In the genomic region with DNA sequence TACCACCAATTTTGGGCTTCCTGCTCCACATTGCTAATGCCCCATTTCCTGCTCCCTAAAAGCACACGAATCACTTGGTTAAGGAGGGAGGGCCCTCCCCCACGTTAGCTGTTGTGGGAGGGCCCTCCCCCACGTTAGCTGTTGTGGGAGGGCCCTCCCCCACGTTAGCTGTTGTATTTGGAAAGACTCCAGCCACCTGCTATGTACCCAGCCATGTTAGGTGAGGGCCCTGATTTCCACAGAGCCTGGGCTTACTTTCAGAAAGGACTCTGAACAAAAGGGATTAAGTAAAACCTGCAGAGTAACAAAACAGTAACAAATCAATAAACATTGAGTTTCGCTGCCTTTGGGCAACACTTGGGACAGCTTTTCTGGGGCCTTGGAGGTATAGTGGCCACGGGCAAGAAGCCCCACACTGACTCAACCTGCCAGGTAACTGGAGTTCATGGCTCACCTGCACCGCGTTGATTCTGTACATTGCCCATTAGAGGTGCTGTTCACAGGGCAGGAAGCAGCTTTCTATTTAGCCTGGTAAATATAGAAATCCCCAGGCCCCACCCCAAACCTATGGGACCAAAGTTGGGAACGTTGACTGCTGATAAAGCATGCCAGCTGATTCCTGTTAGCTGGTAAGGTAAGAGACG, we compare ENCODE assay signal across 8 mouse cellular contexts.
A peak's percentile ranks its signal among the peaks of the same experiment; 100 is the strongest.
DNase-seq lines count a peak whose midpoint lies in the region; TF ChIP-seq lines count a peak whose summit lies in the region.

No protein-coding gene starts in this region.

- 45% methylated on average over 10 of the region's 10 CpGs for WGBS in heart, adult 2 months
- 9% methylated on average over 10 of the region's 10 CpGs for WGBS in spleen, adult 2 months
- 48% methylated on average over 10 of the region's 10 CpGs for WGBS in limb, embryonic 10.5 days

- no peaks in the 10 kb centered on the region; the same call in none of the 2 replicates for H3K36me3 ChIP-seq in heart, adult 2 months (ENCODE audit: control insufficient read depth, insufficient read depth, low read length)
- H3K36me3 ChIP-seq in spleen, adult 2 months (ENCODE audit: control insufficient read depth, insufficient read depth, low read length) = peaks cover 5% of the 10 kb centered on the region
- no peaks in the 10 kb centered on the region for H3K36me3 ChIP-seq in limb, embryonic 10.5 days

- H3K27me3 ChIP-seq in heart, adult 2 months (ENCODE audit: control insufficient read depth, insufficient read depth, low read length) = no peaks in the 10 kb centered on the region
- H3K27me3 ChIP-seq in spleen, adult 2 months (ENCODE audit: control insufficient read depth, insufficient read depth, low read length) = no peaks in the 10 kb centered on the region
- no peaks in the 10 kb centered on the region for H3K27me3 ChIP-seq in limb, embryonic 10.5 days (ENCODE audit: low read depth, poor library complexity, severe bottlenecking)

- no peak for TF ChIP-seq CTCF in heart, adult 2 months (IDR thresholded peaks at IDR 0.05)
- TF ChIP-seq CTCF in spleen, adult 2 months (IDR thresholded peaks at IDR 0.05; ENCODE audit: extremely low read depth, insufficient read depth, insufficient read length, insufficient replicate concordance) = no peak

- no peak overlapping the region for H3K4me3 ChIP-seq in heart, adult 2 months
- peak overlapping the region; percentile 19; the same call in 1 of the 2 replicates for H3K4me3 ChIP-seq in spleen, adult 2 months (ENCODE audit: extremely low read depth, insufficient read depth, insufficient read length)
- H3K4me3 ChIP-seq in limb, embryonic 10.5 days = no peak overlapping the region

- no peaks in the 10 kb centered on the region for H3K9me3 ChIP-seq in limb, embryonic 10.5 days (replicated peaks)

- H3K4me1 ChIP-seq in heart, adult 2 months (ENCODE audit: control insufficient read depth, insufficient read depth, low read length) = peaks cover 17% of the 10 kb centered on the region
- peaks cover 45% of the 10 kb centered on the region for H3K4me1 ChIP-seq in spleen, adult 2 months (ENCODE audit: control insufficient read depth, insufficient read depth, insufficient read length)
- H3K4me1 ChIP-seq in limb, embryonic 10.5 days = peaks cover 15% of the 10 kb centered on the region

- no peak for TF ChIP-seq EP300 in heart, adult 2 months (IDR thresholded peaks at IDR 0.05; ENCODE audit: insufficient read depth, low read depth, low read length)

- no peak for DNase-seq in heart, adult 2 months
- no peak for DNase-seq in heart, postnatal 4 days
- DNase-seq in spleen, adult 2 months (ENCODE audit: low read depth in 1 of 2, low spot score in 2 of 2) = no peak
- DNase-seq in spleen, adult 18-20 months = no peak
- DNase-seq in limb, embryonic 10.5 days (ENCODE audit: low spot score) = no peak
- peak; percentile 37 for DNase-seq in testis, postnatal 10 days (ENCODE audit: low spot score)
- no peak for DNase-seq in right cerebral cortex, postnatal 14 days
- no peak for DNase-seq in gastrocnemius, postnatal 36 days

- H3K79me2 ChIP-seq in heart, adult 2 months (replicated peaks; ENCODE audit: control insufficient read depth, insufficient read depth, low read length) = no peaks in the 10 kb centered on the region

- no peak for TF ChIP-seq POLR2A in heart, adult 2 months (IDR thresholded peaks at IDR 0.05; ENCODE audit: insufficient read depth, low read depth, low read length)
- no peak; the same call in 1 of the 2 replicates for TF ChIP-seq POLR2A in spleen, adult 2 months (IDR thresholded peaks at IDR 0.05; ENCODE audit: low read depth, low read length)

- peak overlapping the region; percentile 64 for H3K27ac ChIP-seq in heart, adult 2 months
- peak overlapping the region; percentile 98 for H3K27ac ChIP-seq in spleen, adult 2 months (ENCODE audit: insufficient read depth, low read length)
- H3K27ac ChIP-seq in limb, embryonic 10.5 days = peak overlapping the region; percentile 67

- H3K9ac ChIP-seq in heart, adult 2 months (ENCODE audit: low read depth, low read length) = peak overlapping the region; percentile 35; the same call in 1 of the 2 replicates

- intact Hi-C loops in heart, adult 2 months (cut with DNase I) = loop anchor here (5.0 to 10.0 kb wide), 3 partner anchors 34 to 144 kb away; a partner anchor contains a TSS
- intact Hi-C loops in gastrocnemius, postnatal 36 days (cut with DNase I) = no loop called here
